Mouse (Mus musculus) intestine, embryonic 14.5 days (tissue): ENCODE results near the gene Gm29609. TPM values are rescaled to one million over a fixed set of nuclear protein-coding genes. Genes with fewer than 3 reads are reported as not detected.
"Not testable (repeated sequence)": the region's sequence is repeated elsewhere in the genome, so short reads cannot be mapped to it uniquely, and the experiment has no call there.

Source experiments
- ATAC-seq: fragments of 200-750 bp; cut with Nextera tagmentation; replicated peaks from 2 replicates; pipeline ENCODE4 v1.8.0; 2017; ENCODE audit warnings: low read depth, moderate number of reproducible peaks, moderate TSS enrichment, moderate library complexity; ENCODE audit not compliant: low FRiP score, low TSS enrichment
- DNase-seq: peaks from one replicate; pipeline ENCODE4 v3.0.0-alpha.2; 2018; ENCODE audit warnings: low spot score
- H3K27ac ChIP-seq: fragments of 300-500 bp; sonication (generic); 2 replicates; pipeline ENCODE4 v1.5.1; 2014; ENCODE audit warnings: low read depth, mild to moderate bottlenecking, control low read depth
- H3K27me3 ChIP-seq: fragments of 300-500 bp; sonication (generic); replicated peaks from 2 replicates; pipeline ENCODE4 v1.6.1; 2014; ENCODE audit warnings: low read length, control low read depth; ENCODE audit not compliant: control insufficient read depth, insufficient read depth
- H3K36me3 ChIP-seq: fragments of 300-500 bp; sonication (generic); 2 replicates; pipeline ENCODE4 v1.6.1; 2014; ENCODE audit warnings: low read length, control low read depth; ENCODE audit not compliant: control insufficient read depth, insufficient read depth
- H3K4me1 ChIP-seq: fragments of 300-500 bp; sonication (generic); replicated peaks from 2 replicates; pipeline ENCODE4 v1.6.1; 2014; ENCODE audit warnings: low read length, control low read depth, mixed read lengths; ENCODE audit not compliant: control insufficient read depth, insufficient read depth
- H3K4me2 ChIP-seq: fragments of 300-500 bp; sonication (generic); 2 replicates; pipeline ENCODE4 v1.6.1; 2014; ENCODE audit warnings: low read length
- H3K4me3 ChIP-seq: fragments of 300-500 bp; sonication (generic); 2 replicates; pipeline ENCODE4 v1.5.1; 2014; ENCODE audit warnings: low read depth, low read length, control low read depth, mixed read lengths
- H3K9ac ChIP-seq: fragments of 300-500 bp; sonication (generic); 2 replicates; pipeline ENCODE4 v1.6.1; 2014; ENCODE audit warnings: mild to moderate bottlenecking, low read length
- H3K9me3 ChIP-seq: fragments of 300-500 bp; sonication (generic); 2 replicates; pipeline ENCODE4 v1.6.1; 2016; ENCODE audit warnings: low read length, control low read depth; ENCODE audit not compliant: control insufficient read depth
- WGBS: fragments of 180-500 bp; shearing (Covaris S2); extraction: QIAGEN DNeasy Blood & Tissue Kit; methylation state at CpG from one replicate; pipeline ENCODE4 v1.1.7; 2014; 5-methylcytosine and 5-hydroxymethylcytosine counted together
- polyA plus RNA-seq: library from polyadenylated mRNA; unstranded; fragments of >200 nt; fragmentation: Nextera tagmentation; extraction: Ambion mirVana; gene quantifications from 2 replicates; pipeline ENCODE4 v1.2.1, GENCODE M21; 2014

Gene Gm29609
- polyA plus RNA-seq, 1 experiment from 2014 or later, result 1.3 TPM

DNA sequence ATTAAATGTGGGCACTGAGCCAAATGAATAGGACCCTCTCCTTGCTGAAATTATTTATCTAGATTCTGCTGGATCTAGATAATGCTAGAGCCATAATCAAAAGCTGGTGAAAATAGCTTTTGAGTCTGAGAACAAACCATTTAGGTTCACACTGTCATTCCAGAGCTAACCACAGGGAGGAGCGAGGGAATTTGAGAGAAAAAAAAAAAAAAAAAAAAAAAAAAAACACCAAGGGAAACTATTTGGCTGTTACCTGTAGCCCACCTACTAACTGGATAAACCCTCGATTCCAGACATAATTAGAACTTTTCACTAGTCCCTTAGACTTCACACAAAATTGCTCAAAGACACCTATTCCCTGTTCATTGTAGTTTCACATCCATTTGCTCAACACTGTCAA lies 39.4 kb upstream of the Gm29609 start:
- Histone ChIP-seq H3K36me3 (no peaks in the 10 kb centered on the region), H3K4me2 (peak overlapping the region; percentile 85), H3K4me1 (peaks cover 6% of the 10 kb centered on the region; the same call in 1 of the 2 replicates), H3K9me3 (no peaks in the 10 kb centered on the region), H3K4me3 (peak overlapping the region; percentile 98), H3K27ac (no peak overlapping the region), H3K27me3 (no peaks in the 10 kb centered on the region), H3K9ac (peak overlapping the region; percentile 13; the same call in 1 of the 2 replicates)
- DNase-seq (no peak), ATAC-seq (no peak)
- 0% methylated on average over 2 of the region's 2 CpGs for WGBS

- Histone ChIP-seq H3K27ac (no peak overlapping the region), H3K27me3 (no peaks in the 10 kb centered on the region), H3K4me1 (peaks cover 6% of the 10 kb centered on the region; the same call in 1 of the 2 replicates), H3K4me3 (no peak overlapping the region), H3K9ac (no peak overlapping the region), H3K4me2 (no peak overlapping the region), H3K36me3 (no peaks in the 10 kb centered on the region), H3K9me3 (no peaks in the 10 kb centered on the region)
- DNase-seq (no peak), ATAC-seq (no peak)
- WGBS, result 44% methylated on average over 6 of the region's 7 CpGs
Measured at GRCm38 (mm10) chr5:31218294-31218693, 38.6 kb upstream of the Gm29609 start.

GRCm38 (mm10) chr5:31216554-31216953 lies 36.8 kb upstream of the Gm29609 start:
- H3K27me3 ChIP-seq, H3K9me3 ChIP-seq, DNase-seq, H3K4me2 ChIP-seq, H3K27ac ChIP-seq, H3K36me3 ChIP-seq, H3K4me1 ChIP-seq, H3K9ac ChIP-seq, ATAC-seq, H3K4me3 ChIP-seq: not testable (repeated sequence)
- WGBS, result 87% methylated on average over 6 of the region's 6 CpGs

DNA sequence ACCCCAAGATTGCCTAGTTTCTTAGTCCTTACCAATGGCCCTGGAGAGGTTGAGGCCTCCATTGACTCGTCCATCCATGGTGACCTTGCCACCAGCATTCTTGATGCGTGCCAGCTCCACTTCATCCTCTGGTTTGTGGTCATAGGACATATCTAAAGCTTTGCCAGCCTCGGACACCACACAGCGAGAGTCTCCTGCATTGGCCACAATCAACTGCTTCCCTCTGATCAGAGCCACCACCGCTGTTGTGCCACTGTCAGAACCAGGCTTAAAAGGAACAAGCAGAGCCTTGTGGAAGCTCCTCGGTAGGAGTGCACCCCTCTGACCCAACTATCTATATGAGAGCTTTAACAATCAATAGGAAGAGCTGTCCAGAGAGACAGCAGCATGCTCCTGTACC lies 24.7 kb upstream of the Gm29609 start:
- Histone ChIP-seq H3K36me3 (peaks cover 65% of the 10 kb centered on the region), H3K9ac (no peak overlapping the region), H3K4me1 (peaks cover 14% of the 10 kb centered on the region), H3K4me3 (no peak overlapping the region), H3K27me3 (no peaks in the 10 kb centered on the region), H3K27ac (no peak overlapping the region), H3K4me2 (no peak overlapping the region), H3K9me3 (peaks cover 4% of the 10 kb centered on the region)
- WGBS, result 94% methylated on average over 6 of the region's 6 CpGs
- DNase-seq, result no peak
- no peak for ATAC-seq

- Histone ChIP-seq H3K36me3 (peaks cover 71% of the 10 kb centered on the region), H3K27me3 (no peaks in the 10 kb centered on the region), H3K27ac (no peak overlapping the region), H3K4me3 (no peak overlapping the region), H3K9me3 (peaks cover 4% of the 10 kb centered on the region), H3K9ac (no peak overlapping the region), H3K4me2 (no peak overlapping the region), H3K4me1 (peaks cover 14% of the 10 kb centered on the region)
- ATAC-seq, result no peak
- DNase-seq, result no peak
- 87% methylated on average over 2 of the region's 2 CpGs for WGBS
Measured at GRCm38 (mm10) chr5:31203866-31204265, 24.2 kb upstream of the Gm29609 start.

- DNase-seq, result no peak
- Histone ChIP-seq H3K9me3 (peaks cover 4% of the 10 kb centered on the region), H3K9ac (no peak overlapping the region), H3K27me3 (no peaks in the 10 kb centered on the region), H3K36me3 (peaks cover 79% of the 10 kb centered on the region), H3K27ac (peak overlapping the region; percentile 60; the same call in 1 of the 2 replicates), H3K4me2 (peak overlapping the region; percentile 56), H3K4me3 (peak overlapping the region; percentile 55), H3K4me1 (peaks cover 14% of the 10 kb centered on the region)
- ATAC-seq, result no peak
- WGBS, result 88% methylated on average over 7 of the region's 7 CpGs
Measured at GRCm38 (mm10) chr5:31202933-31203332, 23.2 kb upstream of the Gm29609 start.

GRCm38 (mm10) chr5:31201742-31202590 lies 22.3 kb upstream of the Gm29609 start, which contains the start of gene Zfp513:
Gene Zfp513, minus strand, starts transcription at chr5:31202303.
- peak within 1 kb of the TSS; percentile 55 for H3K4me3 ChIP-seq
- WGBS, result 1% methylated on average over 53 of the region's 53 CpGs

DNA sequence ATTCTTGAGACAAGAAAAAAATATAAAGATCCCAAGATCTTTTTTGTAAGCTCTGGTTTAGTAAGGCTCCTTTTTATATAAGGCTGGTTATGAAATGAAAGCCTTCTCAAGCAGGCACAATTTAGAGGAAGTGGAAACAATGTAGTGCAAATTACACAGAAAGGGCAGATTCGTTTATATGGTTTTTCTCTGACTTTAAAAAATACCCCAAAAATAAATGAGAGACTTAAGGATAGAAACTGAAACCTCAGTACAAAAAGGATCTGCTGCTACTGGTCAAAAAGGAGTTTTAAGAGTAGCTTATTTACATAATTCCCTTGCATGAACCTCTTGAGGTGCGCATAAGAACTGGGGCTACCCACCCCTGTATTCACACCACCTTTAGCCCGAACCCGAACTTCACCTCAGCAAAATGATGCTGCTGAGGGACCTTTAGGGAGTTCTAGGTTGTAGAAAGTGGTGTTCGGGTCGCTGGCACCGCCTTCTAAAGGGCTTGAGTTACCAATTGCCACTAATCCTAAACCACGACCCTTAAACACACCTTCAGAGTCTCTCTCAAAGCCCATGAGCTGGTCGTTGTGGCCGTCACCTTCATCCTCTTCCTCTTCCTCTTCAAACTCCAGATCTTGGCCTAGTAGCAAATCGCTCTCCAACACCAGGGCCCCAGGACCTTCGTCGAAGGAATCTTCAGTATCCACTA lies 21.5 kb upstream of the Gm29609 start:
- H3K4me3 ChIP-seq, result peak overlapping the region; percentile 55
- peak overlapping the region; percentile 64 for H3K4me2 ChIP-seq
- 18% methylated on average over 13 of the region's 13 CpGs for WGBS
- H3K27me3 ChIP-seq, result no peaks in the 10 kb centered on the region
- H3K9me3 ChIP-seq, result peaks cover 4% of the 10 kb centered on the region
- no peak for ATAC-seq
- peak overlapping the region; percentile 49; the same call in 1 of the 2 replicates for H3K27ac ChIP-seq
- peak; percentile 58 for DNase-seq
- peaks cover 80% of the 10 kb centered on the region for H3K36me3 ChIP-seq
- H3K4me1 ChIP-seq, result peaks cover 14% of the 10 kb centered on the region
- peak overlapping the region; percentile 76 for H3K9ac ChIP-seq

More at GRCm38 (mm10) chr5:31201742-31202590, 22.3 kb upstream of the Gm29609 start, which contains the start of gene Zfp513:
- Histone ChIP-seq H3K4me1 (peaks cover 14% of the 10 kb centered on the region), H3K4me2 (peak within 1 kb of the TSS; percentile 64), H3K9me3 (peaks cover 4% of the 10 kb centered on the region), H3K9ac (peak within 1 kb of the TSS; percentile 76), H3K36me3 (peaks cover 79% of the 10 kb centered on the region), H3K27me3 (no peaks in the 10 kb centered on the region), H3K27ac (peak within 1 kb of the TSS; percentile 60)
- DNase-seq (peak; percentile 94), ATAC-seq (peak; percentile 96)
